Mouse (Mus musculus): ENCODE results near the gene Madd. TPM values are rescaled to one million over a fixed set of nuclear protein-coding genes. Genes with fewer than 3 reads are reported as not detected.

Gene Madd
- polyA plus RNA-seq, 1 experiment from 2014 or later, result 64.5 TPM

- Histone ChIP-seq H3K4me2 (ENCODE audit: low read depth, low read length) (no peak overlapping the region), H3K4me1 (ENCODE audit: control insufficient read depth, insufficient read depth, low read length) (no peaks in the 10 kb centered on the region), H3K27me3 (ENCODE audit: control insufficient read depth, insufficient read depth, low read length) (no peaks in the 10 kb centered on the region), H3K4me3 (ENCODE audit: low read depth, low read length) (no peak overlapping the region), H3K36me3 (ENCODE audit: control insufficient read depth, insufficient read depth, low read length) (peaks cover 86% of the 10 kb centered on the region), H3K27ac (ENCODE audit: low read depth, low read length) (no peak overlapping the region), H3K9me3 (ENCODE audit: control insufficient read depth, low read length) (no peaks in the 10 kb centered on the region), H3K9ac (replicated peaks; ENCODE audit: low read depth, low read length) (no peak overlapping the region)
- 90% methylated on average over 5 of the region's 5 CpGs for WGBS
- ATAC-seq (ENCODE audit: low read depth), result no peak
Observed at GRCm38 (mm10) chr2:91163532-91163931, 20.1 kb downstream of the Madd start.

- Histone ChIP-seq H3K36me3 (ENCODE audit: control insufficient read depth, insufficient read depth, low read length) (peaks cover 86% of the 10 kb centered on the region), H3K9ac (replicated peaks; ENCODE audit: low read depth, low read length) (no peak overlapping the region), H3K27me3 (ENCODE audit: control insufficient read depth, insufficient read depth, low read length) (no peaks in the 10 kb centered on the region), H3K4me1 (ENCODE audit: control insufficient read depth, insufficient read depth, low read length) (no peaks in the 10 kb centered on the region), H3K4me3 (ENCODE audit: low read depth, low read length) (no peak overlapping the region), H3K9me3 (ENCODE audit: control insufficient read depth, low read length) (no peaks in the 10 kb centered on the region), H3K4me2 (ENCODE audit: low read depth, low read length) (no peak overlapping the region), H3K27ac (ENCODE audit: low read depth, low read length) (no peak overlapping the region)
- WGBS, result 91% methylated on average over 4 of the region's 4 CpGs
- ATAC-seq (ENCODE audit: low read depth), result no peak
Observed at GRCm38 (mm10) chr2:91162952-91163351, 20.7 kb downstream of the Madd start.

DNA sequence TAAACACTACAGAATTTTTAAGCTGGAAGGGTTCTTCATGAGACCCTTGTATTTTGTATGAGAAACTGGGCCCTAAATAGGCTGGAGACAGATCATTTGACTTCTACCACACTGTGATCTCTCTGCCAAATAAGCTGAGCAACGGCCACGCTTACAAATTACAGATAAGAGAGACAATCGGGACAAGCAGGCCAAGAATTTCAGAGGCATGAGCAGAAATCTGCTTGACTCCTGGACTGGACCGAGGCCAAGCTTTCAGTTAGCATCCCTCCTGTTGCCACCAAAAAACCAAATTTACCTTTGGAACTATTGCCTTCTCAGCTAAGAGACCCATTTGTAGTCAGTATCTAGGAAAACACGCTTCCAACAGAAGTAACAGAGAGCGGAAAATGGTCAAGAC lies 23.0 kb downstream of the Madd start:
- no peaks in the 10 kb centered on the region for H3K9me3 ChIP-seq (ENCODE audit: control insufficient read depth, low read length)
- no peak overlapping the region for H3K9ac ChIP-seq (replicated peaks; ENCODE audit: low read depth, low read length)
- no peaks in the 10 kb centered on the region for H3K4me1 ChIP-seq (ENCODE audit: control insufficient read depth, insufficient read depth, low read length)
- no peak overlapping the region for H3K4me3 ChIP-seq (ENCODE audit: low read depth, low read length)
- no peak overlapping the region for H3K27ac ChIP-seq (ENCODE audit: low read depth, low read length)
- WGBS, result 94% methylated on average over 6 of the region's 6 CpGs
- no peak for ATAC-seq (ENCODE audit: low read depth)
- peaks cover 81% of the 10 kb centered on the region for H3K36me3 ChIP-seq (ENCODE audit: control insufficient read depth, insufficient read depth, low read length)
- H3K4me2 ChIP-seq (ENCODE audit: low read depth, low read length), result no peak overlapping the region
- H3K27me3 ChIP-seq (ENCODE audit: control insufficient read depth, insufficient read depth, low read length), result no peaks in the 10 kb centered on the region

GRCm38 (mm10) chr2:91157002-91157752 lies 26.5 kb downstream of the Madd start:
- Histone ChIP-seq H3K4me3 (ENCODE audit: low read depth, low read length) (no peak overlapping the region), H3K27ac (ENCODE audit: low read depth, low read length) (no peak overlapping the region), H3K9ac (replicated peaks; ENCODE audit: low read depth, low read length) (no peak overlapping the region), H3K4me1 (ENCODE audit: control insufficient read depth, insufficient read depth, low read length) (no peaks in the 10 kb centered on the region), H3K4me2 (ENCODE audit: low read depth, low read length) (no peak overlapping the region), H3K27me3 (ENCODE audit: control insufficient read depth, insufficient read depth, low read length) (no peaks in the 10 kb centered on the region), H3K9me3 (ENCODE audit: control insufficient read depth, low read length) (no peaks in the 10 kb centered on the region), H3K36me3 (ENCODE audit: control insufficient read depth, insufficient read depth, low read length) (peaks cover 83% of the 10 kb centered on the region)
- no peak for ATAC-seq (ENCODE audit: low read depth)
- 17% methylated on average over 6 of the region's 6 CpGs for WGBS

DNA sequence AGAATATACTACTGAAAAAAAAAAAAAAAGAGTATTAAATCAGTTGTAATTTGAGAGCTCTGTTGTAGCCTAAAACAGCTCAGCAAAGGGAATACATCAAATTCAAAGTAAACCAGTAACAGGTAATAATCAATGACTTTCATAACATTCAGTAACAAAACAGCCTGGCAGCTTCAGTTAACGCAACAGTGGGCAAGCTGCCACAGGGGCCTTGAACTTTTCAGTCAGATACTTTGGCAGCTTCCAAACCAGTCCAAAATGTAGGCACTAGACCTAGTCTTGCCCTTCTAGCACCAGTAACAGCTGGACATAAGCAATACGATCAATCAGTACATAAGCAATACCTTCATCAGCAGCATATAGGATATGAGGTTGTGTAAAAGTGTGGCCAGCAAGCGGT lies 29.5 kb downstream of the Madd start:
- no peak overlapping the region for H3K4me2 ChIP-seq (ENCODE audit: low read depth, low read length)
- no peak overlapping the region for H3K9ac ChIP-seq (replicated peaks; ENCODE audit: low read depth, low read length)
- no peaks in the 10 kb centered on the region for H3K4me1 ChIP-seq (ENCODE audit: control insufficient read depth, insufficient read depth, low read length)
- 96% methylated on average over 3 of the region's 3 CpGs for whole genome bisulfite sequencing
- H3K27me3 ChIP-seq (ENCODE audit: control insufficient read depth, insufficient read depth, low read length), result no peaks in the 10 kb centered on the region
- no peaks in the 10 kb centered on the region for H3K9me3 ChIP-seq (ENCODE audit: control insufficient read depth, low read length)
- ATAC-seq (ENCODE audit: low read depth), result no peak
- H3K36me3 ChIP-seq (ENCODE audit: control insufficient read depth, insufficient read depth, low read length), result peaks cover 71% of the 10 kb centered on the region
- H3K4me3 ChIP-seq (ENCODE audit: low read depth, low read length), result no peak overlapping the region
- no peak overlapping the region for H3K27ac ChIP-seq (ENCODE audit: low read depth, low read length)

DNA sequence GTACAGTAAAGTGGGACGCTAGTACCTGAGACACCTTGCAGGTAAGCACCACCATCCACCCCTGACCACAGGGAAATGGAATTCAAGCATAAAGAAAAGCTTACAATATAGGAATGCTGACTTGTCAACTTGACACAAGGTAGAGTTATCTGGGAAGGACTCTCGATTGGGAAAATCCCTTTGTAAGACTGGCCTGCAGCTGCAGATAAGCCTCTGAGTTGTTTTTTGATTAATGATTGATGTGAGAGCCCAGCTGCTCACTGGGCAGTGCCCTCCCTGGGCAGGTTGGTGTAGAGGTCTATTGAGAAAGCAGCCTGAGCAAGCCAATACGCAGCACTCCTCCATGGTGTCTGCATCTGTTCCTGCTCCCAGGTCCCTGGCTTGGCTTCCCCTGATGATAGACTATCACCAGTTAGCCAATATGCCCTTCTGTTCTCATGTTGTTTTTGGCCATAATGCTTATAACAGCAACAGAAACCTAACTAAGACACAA lies 30.7 kb downstream of the Madd start:
- Histone ChIP-seq H3K27me3 (ENCODE audit: control insufficient read depth, insufficient read depth, low read length) (no peaks in the 10 kb centered on the region), H3K9me3 (ENCODE audit: control insufficient read depth, low read length) (no peaks in the 10 kb centered on the region), H3K4me1 (ENCODE audit: control insufficient read depth, insufficient read depth, low read length) (no peaks in the 10 kb centered on the region), H3K36me3 (ENCODE audit: control insufficient read depth, insufficient read depth, low read length) (peaks cover 63% of the 10 kb centered on the region), H3K9ac (replicated peaks; ENCODE audit: low read depth, low read length) (no peak overlapping the region), H3K4me3 (ENCODE audit: low read depth, low read length) (no peak overlapping the region), H3K27ac (ENCODE audit: low read depth, low read length) (no peak overlapping the region), H3K4me2 (ENCODE audit: low read depth, low read length) (no peak overlapping the region)
- WGBS, result 93% methylated on average over 3 of the region's 3 CpGs
- no peak for ATAC-seq (ENCODE audit: low read depth)

DNA sequence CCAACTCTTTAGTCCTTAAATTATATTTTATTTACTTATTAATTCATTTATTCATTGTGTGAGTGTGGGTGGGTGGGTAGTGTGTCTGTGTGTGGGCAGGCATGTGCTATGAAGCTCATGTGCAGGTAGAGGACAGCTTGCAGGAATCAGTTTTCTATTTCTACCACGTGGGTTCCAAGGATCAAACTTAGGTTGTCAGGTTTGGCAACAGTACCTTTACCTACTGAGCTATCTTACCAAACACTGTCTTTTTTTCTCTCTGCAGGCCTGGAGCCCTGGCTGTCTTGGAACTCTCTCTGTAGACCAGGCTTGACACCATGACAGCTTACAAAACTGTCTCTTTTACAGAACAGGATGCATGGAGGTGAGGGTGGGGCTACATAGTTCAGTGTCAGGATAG lies 32.3 kb downstream of the Madd start:
- H3K27me3 ChIP-seq (ENCODE audit: control insufficient read depth, insufficient read depth, low read length), result no peaks in the 10 kb centered on the region
- H3K4me3 ChIP-seq (ENCODE audit: low read depth, low read length), result no peak overlapping the region
- no peak overlapping the region for H3K4me2 ChIP-seq (ENCODE audit: low read depth, low read length)
- no peak overlapping the region for H3K27ac ChIP-seq (ENCODE audit: low read depth, low read length)
- no peak for ATAC-seq (ENCODE audit: low read depth)
- H3K9me3 ChIP-seq (ENCODE audit: control insufficient read depth, low read length), result no peaks in the 10 kb centered on the region
- peaks cover 58% of the 10 kb centered on the region for H3K36me3 ChIP-seq (ENCODE audit: control insufficient read depth, insufficient read depth, low read length)
- H3K9ac ChIP-seq (replicated peaks; ENCODE audit: low read depth, low read length), result no peak overlapping the region
- no peaks in the 10 kb centered on the region for H3K4me1 ChIP-seq (ENCODE audit: control insufficient read depth, insufficient read depth, low read length)
- 93% methylated on average over 1 of the region's 1 CpGs for WGBS

GRCm38 (mm10) chr2:91148101-91148500 lies 35.5 kb downstream of the Madd start:
- H3K36me3 ChIP-seq (ENCODE audit: control insufficient read depth, insufficient read depth, low read length), result peaks cover 55% of the 10 kb centered on the region

DNA sequence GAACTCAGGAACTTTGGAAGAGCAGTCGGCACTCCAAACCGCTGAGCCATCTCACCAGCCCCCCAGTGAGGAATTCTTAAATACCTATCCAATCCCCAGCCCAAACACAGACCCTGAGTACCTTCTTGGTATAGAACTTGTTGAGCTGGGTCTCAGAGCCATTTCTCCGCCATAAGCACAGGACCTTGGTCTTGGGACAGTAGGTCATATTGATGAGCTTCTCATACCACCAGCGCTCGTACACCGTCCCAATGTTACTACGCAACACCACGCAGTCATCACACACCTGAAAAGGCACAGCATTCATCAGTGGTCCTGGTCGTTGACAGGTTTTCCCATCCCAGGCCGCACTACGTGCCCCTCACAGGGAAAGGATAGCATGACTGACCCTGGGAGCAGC lies 40.2 kb downstream of the Madd start:
- Histone ChIP-seq H3K27ac (ENCODE audit: low read depth, low read length) (no peak overlapping the region), H3K4me3 (ENCODE audit: low read depth, low read length) (no peak overlapping the region), H3K4me1 (ENCODE audit: control insufficient read depth, insufficient read depth, low read length) (no peaks in the 10 kb centered on the region), H3K9me3 (ENCODE audit: control insufficient read depth, low read length) (no peaks in the 10 kb centered on the region), H3K4me2 (ENCODE audit: low read depth, low read length) (no peak overlapping the region), H3K27me3 (ENCODE audit: control insufficient read depth, insufficient read depth, low read length) (no peaks in the 10 kb centered on the region), H3K9ac (replicated peaks; ENCODE audit: low read depth, low read length) (no peak overlapping the region), H3K36me3 (ENCODE audit: control insufficient read depth, insufficient read depth, low read length) (peaks cover 67% of the 10 kb centered on the region)
- ATAC-seq (ENCODE audit: low read depth), result no peak
- 98% methylated on average over 11 of the region's 11 CpGs for WGBS

More at GRCm38 (mm10) chr2:91148101-91148500, 35.5 kb downstream of the Madd start:
- Histone ChIP-seq H3K27ac (ENCODE audit: low read depth, low read length) (no peak overlapping the region), H3K4me3 (ENCODE audit: low read depth, low read length) (no peak overlapping the region), H3K4me2 (ENCODE audit: low read depth, low read length) (no peak overlapping the region), H3K4me1 (ENCODE audit: control insufficient read depth, insufficient read depth, low read length) (no peaks in the 10 kb centered on the region), H3K27me3 (ENCODE audit: control insufficient read depth, insufficient read depth, low read length) (no peaks in the 10 kb centered on the region), H3K9ac (replicated peaks; ENCODE audit: low read depth, low read length) (no peak overlapping the region), H3K9me3 (ENCODE audit: control insufficient read depth, low read length) (no peaks in the 10 kb centered on the region)
- ATAC-seq (ENCODE audit: low read depth), result no peak

Data from neural tube, embryonic 14.5 days (tissue).